Mouse (Mus musculus) olfactory bulb, adult 2 months (tissue): ENCODE data around the gene Tapbp.
"Not testable (repeated sequence)": the region's sequence is repeated elsewhere in the genome, so short reads cannot be mapped to it uniquely, and the experiment has no call there.

Experiments
- CTCF ChIP-seq: fragments of 200-500 bp; IDR thresholded peaks from 2 replicates; pipeline ENCODE4 v1.5.1; 2012; ENCODE audit warnings: low read depth, mild to moderate bottlenecking, low read length, moderate library complexity; ENCODE audit not compliant: insufficient read depth
- POLR2A ChIP-seq: fragments of 200-500 bp; IDR thresholded peaks from 2 replicates; pipeline ENCODE4 v1.6.1; 2012; ENCODE audit warnings: mild to moderate bottlenecking, low read depth, low read length, moderate library complexity; ENCODE audit not compliant: insufficient read depth

GRCm38 (mm10) chr17:33904835-33905234, 10.9 kb upstream of the Tapbp start, which contains the start of gene Platr17:
- not testable (repeated sequence) for TF ChIP-seq POLR2A, CTCF
